Mouse (Mus musculus): ENCODE data around the gene Ttn. TPM values are rescaled to one million over a fixed set of nuclear protein-coding genes. Genes with fewer than 3 reads are reported as not detected.
"Not testable (repeated sequence)": the region's sequence is repeated elsewhere in the genome, so short reads cannot be mapped to it uniquely, and the experiment has no call there.

Ttn gene
- 24.2 TPM for polyA plus RNA-seq (2012; fragmentation: generic; extraction: Trizol)

DNA sequence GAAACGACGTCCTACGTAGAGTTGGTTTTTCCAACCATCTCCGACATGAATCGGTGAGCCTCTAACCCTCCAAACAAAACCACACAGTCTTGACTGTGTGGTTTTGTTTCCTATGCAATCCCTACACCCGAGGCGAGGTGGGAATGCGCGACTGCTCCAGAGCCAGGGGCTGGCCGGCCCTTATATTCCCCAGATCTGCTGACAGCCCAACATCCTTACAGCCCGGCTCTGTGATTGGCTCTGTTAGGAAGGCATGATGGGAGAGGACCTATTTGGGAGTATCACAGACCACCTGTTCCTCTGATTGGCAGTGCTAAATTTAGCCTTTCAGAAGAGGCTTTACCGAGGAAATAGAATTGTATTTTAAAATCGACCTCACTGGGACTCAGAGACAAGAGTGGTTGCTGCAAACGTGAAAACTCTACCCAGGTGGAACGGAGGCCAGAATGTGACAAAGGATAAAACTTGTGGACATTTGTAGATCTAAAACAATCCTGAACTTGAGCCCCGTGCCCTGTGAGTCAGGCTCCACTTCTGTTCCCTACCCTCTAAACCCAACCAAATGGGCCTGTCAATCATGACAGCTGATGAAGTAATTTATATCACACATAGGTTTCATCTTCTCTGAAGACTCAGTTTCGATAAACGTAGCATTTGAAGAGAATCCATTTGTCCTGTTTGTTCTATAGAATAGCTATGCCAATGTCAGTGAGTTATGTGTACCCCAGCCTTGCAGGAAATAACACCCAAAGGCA, at the start of gene Ttn:
Ttn (minus strand) TSS at position 157 of the 755 bp plus-strand sequence.
- H3K4me3 ChIP-seq = peak within 1 kb of the TSS; percentile 27
- peak within 1 kb of the TSS; percentile 66 for H3K4me2 ChIP-seq (ENCODE audit: low read depth)
- peaks cover 9% of the 10 kb centered on the region for H3K36me3 ChIP-seq (ENCODE audit: control insufficient read depth, insufficient read depth)
- no peaks in the 10 kb centered on the region for H3K79me2 ChIP-seq (ENCODE audit: control insufficient read depth, insufficient read depth)
- no peak within 1 kb of the TSS for H3ac ChIP-seq (ENCODE audit: control insufficient read depth, insufficient read length)
- H3K27me3 ChIP-seq (ENCODE audit: control insufficient read depth, insufficient read depth, insufficient read length) = no peaks in the 10 kb centered on the region
- peak in 2 of 3 experiments; percentile 42 to 49 for TF ChIP-seq MYOG (IDR thresholded peaks at IDR 0.05; ENCODE audit: control insufficient read depth in 1 of 3, insufficient read depth in 1 of 3, insufficient read length in 2 of 3, low read depth in 2 of 3)
- TF ChIP-seq TCF3 (IDR thresholded peaks at IDR 0.05; ENCODE audit: insufficient read length, low read depth) = no peak
- TF ChIP-seq POLR2A (IDR thresholded peaks at IDR 0.05; ENCODE audit: insufficient read length, low read depth) = peak; percentile 74
- no peak for TF ChIP-seq E2F4 (IDR thresholded peaks at IDR 0.05; ENCODE audit: insufficient read depth)
- peak; percentile 85 for TF ChIP-seq POLR2AphosphoS2 (IDR thresholded peaks at IDR 0.05; ENCODE audit: insufficient read length, low read depth)
- peak; percentile 58 to 68 (median 65) for TF ChIP-seq MYOD1 (IDR thresholded peaks at IDR 0.05; ENCODE audit: control insufficient read depth in 1 of 3, insufficient read length in 2 of 3, low read depth in 2 of 3)

DNA sequence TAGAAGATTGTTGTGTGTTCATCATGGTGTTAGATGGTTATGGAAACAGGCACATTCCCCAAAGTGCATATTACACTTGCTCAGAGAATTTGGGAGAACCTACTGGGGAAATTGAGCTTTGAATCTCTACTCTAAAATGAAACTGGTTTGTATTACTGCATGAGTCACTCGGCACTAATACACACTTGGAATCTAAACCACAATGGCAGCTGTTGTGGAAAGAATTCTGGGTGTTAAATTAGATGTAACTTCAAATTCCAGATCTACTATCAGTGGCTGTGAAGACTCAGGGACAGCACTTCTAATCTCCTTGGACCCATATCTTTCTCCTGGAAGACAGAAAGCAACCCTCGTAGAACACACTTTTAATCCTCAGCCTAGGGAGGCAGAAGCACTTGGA, 38.3 kb upstream of the Ttn start:
- TF ChIP-seq SRF (IDR thresholded peaks at IDR 0.05; ENCODE audit: control insufficient read depth, insufficient read length, low read depth) (no peak), POLR2A (IDR thresholded peaks at IDR 0.05; ENCODE audit: insufficient read length, low read depth) (no peak), POLR2AphosphoS2 (IDR thresholded peaks at IDR 0.05; ENCODE audit: insufficient read length, low read depth) (no peak), MYOD1 (IDR thresholded peaks at IDR 0.05; ENCODE audit: control insufficient read depth in 1 of 3, insufficient read length in 2 of 3, low read depth in 2 of 3) (peak in 2 of 3 experiments; percentile 31 to 67), CEBPB (IDR thresholded peaks at IDR 0.05; ENCODE audit: insufficient read depth, poor library complexity, severe bottlenecking) (no peak), E2F4 (IDR thresholded peaks at IDR 0.05; ENCODE audit: insufficient read depth) (no peak), REST (IDR thresholded peaks at IDR 0.05; ENCODE audit: insufficient read depth, insufficient read length) (no peak), TCF12 (IDR thresholded peaks at IDR 0.05; ENCODE audit: insufficient read depth, poor library complexity, severe bottlenecking) (peak; percentile 59), MYOG (IDR thresholded peaks at IDR 0.05; ENCODE audit: control insufficient read depth in 1 of 3, insufficient read depth in 1 of 3, insufficient read length in 2 of 3, low read depth in 2 of 3) (peak in 1 of 3 experiments; percentile 73), MAX (IDR thresholded peaks at IDR 0.05; ENCODE audit: low read depth) (no peak), TCF3 (IDR thresholded peaks at IDR 0.05; ENCODE audit: insufficient read length, low read depth) (no peak), USF1 (IDR thresholded peaks at IDR 0.05; ENCODE audit: low read depth) (no peak)
- Histone ChIP-seq H3K4me2 (ENCODE audit: low read depth) (peak overlapping the region; percentile 66), H3K36me3 (ENCODE audit: control insufficient read depth, insufficient read depth) (peaks cover 21% of the 10 kb centered on the region), H3ac (ENCODE audit: control insufficient read depth, insufficient read length) (no peak overlapping the region), H3K4me3 (no peak overlapping the region), H3K27me3 (ENCODE audit: control insufficient read depth, insufficient read depth, insufficient read length) (no peaks in the 10 kb centered on the region), H3K79me2 (ENCODE audit: control insufficient read depth, insufficient read depth) (no peaks in the 10 kb centered on the region)

- Histone ChIP-seq H3K36me3 (ENCODE audit: control insufficient read depth, insufficient read depth) (peaks cover 21% of the 10 kb centered on the region), H3K4me3 (no peak overlapping the region), H3K27me3 (ENCODE audit: control insufficient read depth, insufficient read depth, insufficient read length) (no peaks in the 10 kb centered on the region), H3K4me2 (ENCODE audit: low read depth) (no peak overlapping the region), H3ac (ENCODE audit: control insufficient read depth, insufficient read length) (no peak overlapping the region), H3K79me2 (ENCODE audit: control insufficient read depth, insufficient read depth) (no peaks in the 10 kb centered on the region)
- TF ChIP-seq MAX (IDR thresholded peaks at IDR 0.05; ENCODE audit: low read depth) (no peak), POLR2AphosphoS2 (IDR thresholded peaks at IDR 0.05; ENCODE audit: insufficient read length, low read depth) (no peak), MYOG (IDR thresholded peaks at IDR 0.05; ENCODE audit: control insufficient read depth in 1 of 3, insufficient read depth in 1 of 3, insufficient read length in 2 of 3, low read depth in 2 of 3) (no peak), E2F4 (IDR thresholded peaks at IDR 0.05; ENCODE audit: insufficient read depth) (no peak), POLR2A (IDR thresholded peaks at IDR 0.05; ENCODE audit: insufficient read length, low read depth) (no peak), SRF (IDR thresholded peaks at IDR 0.05; ENCODE audit: control insufficient read depth, insufficient read length, low read depth) (no peak), TCF12 (IDR thresholded peaks at IDR 0.05; ENCODE audit: insufficient read depth, poor library complexity, severe bottlenecking) (no peak), USF1 (IDR thresholded peaks at IDR 0.05; ENCODE audit: low read depth) (no peak), MYOD1 (IDR thresholded peaks at IDR 0.05; ENCODE audit: control insufficient read depth in 1 of 3, insufficient read length in 2 of 3, low read depth in 2 of 3) (no peak), REST (IDR thresholded peaks at IDR 0.05; ENCODE audit: insufficient read depth, insufficient read length) (no peak), TCF3 (IDR thresholded peaks at IDR 0.05; ENCODE audit: insufficient read length, low read depth) (no peak), CEBPB (IDR thresholded peaks at IDR 0.05; ENCODE audit: insufficient read depth, poor library complexity, severe bottlenecking) (no peak)
Observed at GRCm38 (mm10) chr2:77017735-77018134, 35.4 kb upstream of the Ttn start.

DNA sequence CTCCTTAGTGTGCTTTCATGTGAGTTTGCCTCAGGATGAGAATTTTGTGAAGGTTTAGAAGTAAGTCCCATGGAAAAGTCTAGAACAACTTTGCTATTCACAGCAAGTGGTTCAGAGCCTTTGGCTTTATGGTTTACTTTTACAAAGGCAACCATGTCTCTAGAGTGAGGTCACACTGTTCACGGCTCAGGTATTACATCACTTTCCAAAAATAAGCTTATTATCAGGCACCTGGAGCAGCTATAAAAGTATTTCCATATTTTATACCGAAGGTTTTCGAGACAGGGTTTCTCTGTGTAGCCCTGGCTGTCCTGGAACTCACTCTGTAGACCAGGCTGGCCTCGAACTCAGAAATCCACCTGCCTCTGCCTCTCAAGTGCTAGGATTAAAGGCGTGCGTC, 31.1 kb upstream of the Ttn start:
- H3K27me3 ChIP-seq (ENCODE audit: control insufficient read depth, insufficient read depth, insufficient read length); H3K4me3 ChIP-seq; H3ac ChIP-seq (ENCODE audit: control insufficient read depth, insufficient read length); H3K79me2 ChIP-seq (ENCODE audit: control insufficient read depth, insufficient read depth); H3K4me2 ChIP-seq (ENCODE audit: low read depth): not testable (repeated sequence)
- peaks cover 25% of the 10 kb centered on the region for H3K36me3 ChIP-seq (ENCODE audit: control insufficient read depth, insufficient read depth)

- no peak overlapping the region for H3ac ChIP-seq (ENCODE audit: control insufficient read depth, insufficient read length)
- H3K4me2 ChIP-seq (ENCODE audit: low read depth) = no peak overlapping the region
- no peaks in the 10 kb centered on the region for H3K79me2 ChIP-seq (ENCODE audit: control insufficient read depth, insufficient read depth)
- no peak for TF ChIP-seq MAX (IDR thresholded peaks at IDR 0.05; ENCODE audit: low read depth)
- no peak for TF ChIP-seq MYOG (IDR thresholded peaks at IDR 0.05; ENCODE audit: control insufficient read depth in 1 of 3, insufficient read depth in 1 of 3, insufficient read length in 2 of 3, low read depth in 2 of 3)
- no peak for TF ChIP-seq USF1 (IDR thresholded peaks at IDR 0.05; ENCODE audit: low read depth)
- peaks cover 23% of the 10 kb centered on the region for H3K36me3 ChIP-seq (ENCODE audit: control insufficient read depth, insufficient read depth)
- H3K4me3 ChIP-seq = no peak overlapping the region
- H3K27me3 ChIP-seq (ENCODE audit: control insufficient read depth, insufficient read depth, insufficient read length) = no peaks in the 10 kb centered on the region
Observed at GRCm38 (mm10) chr2:77011981-77012380, 29.6 kb upstream of the Ttn start.
